Mouse (Mus musculus) megakaryocyte progenitor cell, adult 5-6 weeks (primary cell): ENCODE results near the gene Olfr1382. TPM values are rescaled to one million over a fixed set of nuclear protein-coding genes. Genes with fewer than 3 reads are reported as not detected.
"Not testable (repeated sequence)": the region's sequence is repeated elsewhere in the genome, so short reads cannot be mapped to it uniquely, and the experiment has no call there.

Experiments
- ATAC-seq: replicated peaks from 2 replicates; pipeline ENCODE4 v1.8.0; 2016; ENCODE audit warnings: mild to moderate bottlenecking, moderate TSS enrichment, inconsistent platforms; ENCODE audit not compliant: poor library complexity
- total RNA-seq, 2 experiments: library from RNA; stranded (forward) in 1 of 2; stranded (reverse) in 1 of 2; fragments of 157-497, 149-512 nt in 1 of 2; fragments of 200-1000 nt in 1 of 2; gene quantifications; 2 replicates each; pipeline versions ENCODE4 v1.2.3 to v1.2.4; 2015 to 2017

Olfr1382 gene
- not detected in 2 replicates for total RNA-seq (2015)
- not detected in 2 replicates for total RNA-seq (2017)

- ATAC-seq: no peak
Measured at GRCm38 (mm10) chr11:49527947-49528346, at the start of gene Olfr1382. Gene Olfr1382, plus strand, starts transcription at chr11:49528247.

DNA sequence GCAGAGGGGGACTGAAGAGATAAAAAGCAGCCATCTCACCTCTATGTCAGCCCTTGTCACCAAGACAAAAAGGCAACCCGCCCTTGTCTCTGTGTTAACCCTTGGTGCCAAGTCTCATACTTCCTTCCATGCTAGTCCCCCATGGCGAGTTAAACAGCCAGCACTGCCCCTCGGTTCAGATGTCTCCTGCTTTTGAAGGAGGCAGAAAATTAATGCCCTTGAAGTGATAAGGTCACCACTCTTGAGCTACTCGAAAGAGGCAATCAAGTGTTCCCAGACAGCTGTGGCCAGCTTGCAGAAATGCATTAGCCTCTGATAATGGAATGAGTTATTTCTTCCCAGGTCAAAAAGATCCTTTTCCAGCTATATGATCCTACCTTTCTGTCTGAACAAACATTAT is 42.1 kb upstream of the Olfr1382 start:
- no peak for ATAC-seq

DNA sequence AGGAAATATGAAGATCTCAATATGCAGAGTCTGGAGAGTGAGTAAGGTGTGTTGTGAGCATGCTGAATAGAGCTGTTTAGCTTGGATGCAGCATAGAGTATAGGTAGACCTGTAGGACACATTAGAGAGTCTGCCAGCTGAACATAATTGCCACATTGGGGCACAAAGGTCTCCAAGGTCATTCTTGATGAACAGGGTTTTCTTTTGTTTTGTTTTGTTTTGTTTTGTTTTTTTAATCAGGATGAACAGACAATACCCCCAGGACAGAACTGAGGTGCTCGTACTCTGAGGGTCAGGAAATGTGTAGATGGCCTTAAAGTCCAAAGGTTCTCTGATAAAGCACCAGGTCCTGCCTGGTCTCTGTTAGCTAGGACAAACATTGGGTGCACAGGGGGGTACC is 39.3 kb upstream of the Olfr1382 start, which contains the start of gene Olfr1385:
Gene Olfr1385 (plus strand): TSS at position 301 of the 400 bp plus-strand sequence.
- ATAC-seq: not testable (repeated sequence)

DNA sequence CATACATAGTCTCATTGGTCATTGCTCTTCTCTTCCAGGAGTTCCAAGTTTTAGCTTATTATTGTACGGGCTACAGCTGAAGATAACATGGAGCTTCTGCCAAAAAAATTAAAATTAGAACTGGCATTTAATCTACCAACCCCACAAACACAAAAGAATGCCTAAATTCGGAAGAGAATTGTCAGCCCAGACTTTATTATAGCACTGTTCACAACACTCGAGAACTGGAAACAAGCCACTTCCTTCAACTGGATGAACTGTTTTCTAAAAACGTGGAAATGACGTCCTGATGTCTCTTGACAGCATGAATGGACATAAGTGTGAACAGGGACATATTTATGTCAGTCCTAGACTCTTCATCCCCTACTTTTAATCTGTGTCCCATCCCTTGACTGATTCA is 10.0 kb upstream of the Olfr1382 start:
- no peak for ATAC-seq

DNA sequence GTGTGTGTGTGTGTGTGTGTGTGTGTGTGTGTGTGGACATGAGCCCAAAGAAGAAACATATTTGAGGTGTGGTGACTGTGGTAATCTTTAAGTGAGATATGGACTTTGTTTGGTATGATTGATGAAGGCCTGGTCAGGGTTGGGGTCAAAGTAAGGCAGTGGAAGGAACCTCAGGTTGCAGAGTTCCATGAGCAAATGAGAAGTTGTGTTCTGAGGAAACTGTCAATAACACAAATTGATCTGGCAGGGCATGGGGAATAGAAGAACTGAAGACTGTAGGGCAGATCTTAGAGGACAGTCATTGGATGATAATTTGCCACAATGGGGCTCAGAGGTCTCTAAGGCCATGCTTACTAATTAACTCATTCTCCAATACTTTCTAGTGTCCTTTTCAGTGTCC is 8.7 kb upstream of the Olfr1382 start, which contains the start of gene Olfr1383:
Gene Olfr1383 (plus strand): TSS at position 301 of the 400 bp plus-strand sequence.
- no peak for ATAC-seq

DNA sequence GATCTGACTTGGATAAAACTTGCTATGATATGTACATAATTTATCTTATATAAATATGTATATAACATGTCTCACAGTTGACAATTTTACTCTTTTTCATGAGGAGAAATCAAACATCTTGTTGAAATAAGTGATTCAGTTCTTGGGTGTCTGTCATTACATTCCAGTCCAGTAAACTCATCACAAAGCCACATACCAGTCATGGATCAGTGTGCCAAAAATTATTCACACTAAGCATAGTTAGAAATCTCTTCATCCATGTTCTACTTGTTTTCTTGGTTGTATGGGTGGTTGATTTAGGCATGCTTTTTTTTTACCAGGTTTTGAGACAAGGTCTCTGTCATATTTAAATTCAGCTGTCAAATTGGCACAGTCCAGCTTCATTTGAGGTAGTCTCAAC is 4.7 kb downstream of the Olfr1382 start:
- no peak for ATAC-seq

DNA sequence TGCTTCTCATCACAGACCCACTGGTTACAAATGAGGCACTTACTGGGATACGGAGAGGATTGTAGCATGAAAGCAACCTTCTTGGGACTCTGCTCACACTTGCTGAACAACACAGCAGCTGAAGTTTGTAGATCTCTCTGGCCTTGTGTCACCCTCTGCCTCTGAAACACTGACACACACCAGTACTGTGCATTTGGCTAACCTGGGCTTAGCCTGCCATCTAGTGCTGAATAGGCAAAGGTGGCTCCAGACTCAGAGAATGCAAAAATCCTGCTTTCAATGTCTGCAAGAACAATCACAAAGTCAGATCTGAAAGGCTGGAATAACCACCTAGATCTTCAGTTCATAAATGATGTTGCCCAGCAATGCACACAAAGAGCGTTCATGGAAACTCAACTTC is 8.6 kb downstream of the Olfr1382 start:
- ATAC-seq: 0 out of 2 replicates have a peak, but pooled peaks have one; percentile 55

GRCm38 (mm10) chr11:49543149-49543548 is 15.1 kb downstream of the Olfr1382 start, which contains the start of gene Olfr1381:
Gene Olfr1381, plus strand, starts transcription at chr11:49543449.
- not testable (repeated sequence) for ATAC-seq

DNA sequence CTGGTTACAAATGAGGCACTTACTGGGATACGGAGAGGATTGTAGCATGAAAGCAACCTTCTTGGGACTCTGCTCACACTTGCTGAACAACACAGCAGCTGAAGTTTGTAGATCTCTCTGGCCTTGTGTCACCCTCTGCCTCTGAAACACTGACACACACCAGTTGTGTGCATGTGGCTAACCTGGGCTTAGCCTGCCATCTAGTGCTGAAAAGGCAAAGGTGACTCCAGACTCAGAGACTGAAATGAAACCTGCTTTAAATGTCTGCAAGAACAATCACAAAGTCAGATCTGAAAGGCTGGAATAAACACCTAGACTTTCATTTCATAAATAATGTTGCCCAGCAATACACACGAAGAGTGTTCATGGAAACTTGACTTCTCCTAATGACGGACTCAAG is 26.0 kb downstream of the Olfr1382 start:
- ATAC-seq: peak; percentile 46; the same call in 1 of the 2 replicates

DNA sequence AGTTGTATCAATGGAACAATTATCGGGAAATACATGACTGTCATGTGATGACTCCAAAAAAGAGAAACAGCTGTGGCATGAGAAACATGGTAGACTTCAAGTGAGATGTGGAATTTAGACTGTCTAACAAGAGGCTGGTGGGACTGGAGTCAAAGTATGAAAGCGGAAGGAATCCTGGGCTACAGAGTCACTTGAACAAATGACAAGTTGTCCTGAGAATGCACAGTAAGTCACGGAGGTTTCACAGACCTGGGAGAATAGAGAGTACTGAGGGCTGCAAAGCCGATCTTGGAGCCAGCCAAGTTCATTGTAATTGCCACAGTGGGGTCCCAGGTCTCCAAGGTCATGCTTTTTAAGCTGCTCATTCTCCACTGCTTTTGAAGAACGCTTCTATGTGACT is 28.5 kb downstream of the Olfr1382 start, which contains the start of gene Olfr1380:
Gene Olfr1380 (plus strand): TSS at position 301 of the 400 bp plus-strand sequence.
- not testable (repeated sequence) for ATAC-seq

DNA sequence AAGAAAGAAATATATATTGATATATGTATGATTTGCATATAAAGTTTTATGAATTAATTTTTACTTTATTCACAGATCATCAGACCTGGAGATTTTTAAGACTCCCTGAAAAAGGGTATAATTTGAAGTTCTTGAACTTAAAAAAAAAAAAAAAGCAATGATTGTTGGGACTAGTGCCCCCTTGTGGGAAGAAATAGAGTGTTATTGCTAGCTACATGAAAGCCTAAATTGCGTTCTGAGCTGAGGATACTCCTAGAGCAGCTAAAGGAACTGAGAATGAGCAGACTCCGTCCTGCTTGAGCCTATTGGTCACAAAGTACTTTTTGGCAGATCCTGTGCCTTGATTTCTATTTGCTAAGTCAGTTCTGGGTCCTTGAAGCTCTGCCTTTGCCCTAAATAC is 47.0 kb downstream of the Olfr1382 start:
- ATAC-seq: not testable (repeated sequence)

DNA sequence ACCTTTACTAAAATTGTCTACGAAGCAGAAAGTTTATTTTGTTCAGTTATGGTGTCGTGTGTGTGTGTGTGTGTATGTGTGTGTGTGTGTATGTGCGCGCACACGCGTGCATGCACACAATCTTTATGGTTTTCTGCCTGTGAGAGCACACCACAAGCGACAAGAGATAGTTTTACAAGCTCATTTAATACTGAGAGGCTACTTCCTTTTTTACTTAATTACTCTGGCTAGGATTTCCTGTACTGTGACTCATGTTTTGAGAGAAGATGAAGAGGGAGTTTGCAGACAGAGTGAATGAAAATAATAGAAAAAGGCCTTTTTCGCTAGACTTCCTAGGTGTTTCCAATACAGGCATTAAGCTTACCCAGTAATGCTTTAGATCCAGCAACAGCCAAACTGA is 52.4 kb downstream of the Olfr1382 start:
- peak; percentile 63 for ATAC-seq

Other genes starting within 250 kb of the Olfr1382 start
- 0.05 TPM in 2 replicates for gene Olfr1393, start 249.9 kb upstream of the Olfr1382 start, total RNA-seq (2015)
- not detected in 2 replicates for gene Olfr1393, start 249.9 kb upstream of the Olfr1382 start, total RNA-seq (2017)
- not detected in 2 replicates for gene Olfr1392, start 243.0 kb upstream of the Olfr1382 start, total RNA-seq (2015)
- gene Olfr1392, start 243.0 kb upstream of the Olfr1382 start, total RNA-seq (2017): not detected in 2 replicates
- gene Olfr10, start 223.5 kb upstream of the Olfr1382 start, total RNA-seq (2015): not detected in 2 replicates
- not detected in 2 replicates for gene Olfr10, start 223.5 kb upstream of the Olfr1382 start, total RNA-seq (2017)
- gene Olfr1391, start 205.5 kb upstream of the Olfr1382 start, total RNA-seq (2015): not detected in 2 replicates
- gene Olfr1391, start 205.5 kb upstream of the Olfr1382 start, total RNA-seq (2017): not detected in 2 replicates
- gene Olfr1390, start 193.1 kb upstream of the Olfr1382 start, total RNA-seq (2015): not detected in 2 replicates
- not detected in 2 replicates for gene Olfr1390, start 193.1 kb upstream of the Olfr1382 start, total RNA-seq (2017)
- not detected in 2 replicates for gene Olfr1389, start 105.2 kb upstream of the Olfr1382 start, total RNA-seq (2015)
- gene Olfr1389, start 105.2 kb upstream of the Olfr1382 start, total RNA-seq (2017): not detected in 2 replicates
- gene Olfr1388, start 91.6 kb upstream of the Olfr1382 start, total RNA-seq (2015): 0.05 TPM in 1 of 2 replicates, not detected in the other
- gene Olfr1388, start 91.6 kb upstream of the Olfr1382 start, total RNA-seq (2017): 0.07 and 0.17 TPM in 2 replicates
- gene Olfr1387, start 72.9 kb upstream of the Olfr1382 start, total RNA-seq (2015): not detected in 2 replicates
- gene Olfr1387, start 72.9 kb upstream of the Olfr1382 start, total RNA-seq (2017): not detected in 2 replicates
- gene Olfr1386, start 63.2 kb upstream of the Olfr1382 start, total RNA-seq (2015): not detected in 2 replicates
- gene Olfr1386, start 63.2 kb upstream of the Olfr1382 start, total RNA-seq (2017): not detected in 2 replicates
- 0.10 TPM in 1 of 2 replicates, not detected in the other for gene Olfr1385, start 39.2 kb upstream of the Olfr1382 start, total RNA-seq (2015)
- gene Olfr1385, start 39.2 kb upstream of the Olfr1382 start, total RNA-seq (2017): 0.17 TPM in 1 of 2 replicates, not detected in the other
- not detected in 2 replicates for gene Olfr1384, start 21.5 kb upstream of the Olfr1382 start, total RNA-seq (2015)
- not detected in 2 replicates for gene Olfr1384, start 21.5 kb upstream of the Olfr1382 start, total RNA-seq (2017)
- gene Olfr1383, start 8.6 kb upstream of the Olfr1382 start, total RNA-seq (2015): not detected in 2 replicates
- gene Olfr1383, start 8.6 kb upstream of the Olfr1382 start, total RNA-seq (2017): not detected in 2 replicates
- not detected in 2 replicates for gene Olfr1381, start 15.2 kb downstream of the Olfr1382 start, total RNA-seq (2015)
- not detected in 2 replicates for gene Olfr1381, start 15.2 kb downstream of the Olfr1382 start, total RNA-seq (2017)
- gene Olfr1380, start 28.6 kb downstream of the Olfr1382 start, total RNA-seq (2015): not detected in 2 replicates
- not detected in 2 replicates for gene Olfr1380, start 28.6 kb downstream of the Olfr1382 start, total RNA-seq (2017)
- gene Flt4, start 81.0 kb downstream of the Olfr1382 start, total RNA-seq (2015): 0.02 and 0.07 TPM in 2 replicates
- 0.17 and 0.24 TPM in 2 replicates for gene Flt4, start 81.0 kb downstream of the Olfr1382 start, total RNA-seq (2017)
- gene Scgb3a1, start 135.4 kb downstream of the Olfr1382 start, total RNA-seq (2015): not detected in 2 replicates
- not detected in 2 replicates for gene Scgb3a1, start 135.4 kb downstream of the Olfr1382 start, total RNA-seq (2017)
- gene Cnot6, start 184.5 kb downstream of the Olfr1382 start, total RNA-seq (2015): 78.8 and 89.8 TPM in 2 replicates
- gene Cnot6, start 184.5 kb downstream of the Olfr1382 start, total RNA-seq (2017): 52.2 and 59.1 TPM in 2 replicates